Mouse (Mus musculus) lung, postnatal 0 days (tissue): ENCODE results near the gene Pdgfa. TPM values are rescaled to one million over a fixed set of nuclear protein-coding genes. Genes with fewer than 3 reads are reported as not detected.
A peak's percentile ranks its signal among the peaks of the same experiment; 100 is the strongest.

Source experiments
- ATAC-seq: fragments of 200-750 bp; cut with Nextera tagmentation; 2 replicates; pipeline ENCODE4 v1.8.0; 2017; ENCODE audit warnings: moderate library complexity
- DNase-seq: peaks from one replicate; pipeline ENCODE4 v3.0.0-alpha.2; 2016; ENCODE audit warnings: low spot score
- H3K27ac ChIP-seq: fragments of 300-500 bp; sonication (generic); 2 replicates; pipeline ENCODE4 v1.5.1; 2014; ENCODE audit warnings: antibody characterized with exemption, mild to moderate bottlenecking, low read length, mixed read lengths
- H3K27me3 ChIP-seq: fragments of 300-500 bp; sonication (generic); replicated peaks from 2 replicates; pipeline ENCODE4 v1.6.1; 2014; ENCODE audit warnings: low read length, mixed read lengths; ENCODE audit not compliant: insufficient read depth
- H3K36me3 ChIP-seq: fragments of 300-500 bp; sonication (generic); 2 replicates; pipeline ENCODE4 v1.6.1; 2014; ENCODE audit warnings: low read length, mixed read lengths; ENCODE audit not compliant: insufficient read depth
- H3K4me1 ChIP-seq: fragments of 300-500 bp; sonication (generic); 2 replicates; pipeline ENCODE4 v1.6.1; 2014; ENCODE audit warnings: antibody characterized with exemption, low read depth, low read length, mixed read lengths; ENCODE audit not compliant: insufficient read depth
- H3K4me2 ChIP-seq: fragments of 300-500 bp; sonication (generic); replicated peaks from 2 replicates; pipeline ENCODE4 v1.6.1; 2014; ENCODE audit warnings: low read depth, mild to moderate bottlenecking, low read length, moderate library complexity, mixed read lengths
- H3K4me3 ChIP-seq: fragments of 300-500 bp; sonication (generic); 2 replicates; pipeline ENCODE4 v1.5.1; 2014; ENCODE audit warnings: low read depth, low read length
- H3K9ac ChIP-seq: fragments of 300-500 bp; sonication (generic); replicated peaks from 2 replicates; pipeline ENCODE4 v1.6.1; 2014; ENCODE audit warnings: low read depth, mild to moderate bottlenecking
- H3K9me3 ChIP-seq: fragments of 300-500 bp; sonication (generic); 2 replicates; pipeline ENCODE4 v1.6.1; 2016; ENCODE audit warnings: low read length, mixed read lengths
- CTCF ChIP-seq: IDR thresholded peaks from 2 replicates; pipeline ENCODE4 v1.5.1; 2016; ENCODE audit warnings: antibody characterized with exemption, mild to moderate bottlenecking
- EP300 ChIP-seq: IDR thresholded peaks from 2 replicates; pipeline ENCODE4 v1.6.1; 2016; ENCODE audit warnings: antibody characterized with exemption, mild to moderate bottlenecking, control low read depth
- WGBS: fragments of 180-500 bp; shearing (Covaris S2); extraction: QIAGEN DNeasy Blood & Tissue Kit; methylation state at CpG from one replicate; pipeline ENCODE4 v1.1.7; 2014; 5-methylcytosine and 5-hydroxymethylcytosine counted together
- polyA plus RNA-seq: library from polyadenylated mRNA; unstranded; fragments of >200 nt; fragmentation: Nextera tagmentation; extraction: Ambion mirVana; gene quantifications from 2 replicates; pipeline ENCODE4 v1.2.1, GENCODE M21; 2015

The Pdgfa gene
- polyA plus RNA-seq, 1 experiment from 2014 or later, result 108 TPM

- peaks cover 18% of the 10 kb centered on the region for H3K4me1 ChIP-seq
- TF ChIP-seq CTCF (no peak), EP300 (peak; percentile 76)
- no peak overlapping the region for H3K9ac ChIP-seq
- ATAC-seq, result peak; percentile 91
- 15% methylated on average over 7 of the region's 7 CpGs for WGBS
- H3K4me2 ChIP-seq, result no peak overlapping the region
- no peaks in the 10 kb centered on the region for H3K36me3 ChIP-seq
- H3K27ac ChIP-seq, result peak overlapping the region; percentile 71; the same call in 1 of the 2 replicates
- H3K4me3 ChIP-seq, result no peak overlapping the region
- peak; percentile 88 for DNase-seq
- no peaks in the 10 kb centered on the region for H3K9me3 ChIP-seq
- no peaks in the 10 kb centered on the region for H3K27me3 ChIP-seq
Measured at GRCm38 (mm10) chr5:138970056-138970490, 27.1 kb downstream of the Pdgfa start.

DNA sequence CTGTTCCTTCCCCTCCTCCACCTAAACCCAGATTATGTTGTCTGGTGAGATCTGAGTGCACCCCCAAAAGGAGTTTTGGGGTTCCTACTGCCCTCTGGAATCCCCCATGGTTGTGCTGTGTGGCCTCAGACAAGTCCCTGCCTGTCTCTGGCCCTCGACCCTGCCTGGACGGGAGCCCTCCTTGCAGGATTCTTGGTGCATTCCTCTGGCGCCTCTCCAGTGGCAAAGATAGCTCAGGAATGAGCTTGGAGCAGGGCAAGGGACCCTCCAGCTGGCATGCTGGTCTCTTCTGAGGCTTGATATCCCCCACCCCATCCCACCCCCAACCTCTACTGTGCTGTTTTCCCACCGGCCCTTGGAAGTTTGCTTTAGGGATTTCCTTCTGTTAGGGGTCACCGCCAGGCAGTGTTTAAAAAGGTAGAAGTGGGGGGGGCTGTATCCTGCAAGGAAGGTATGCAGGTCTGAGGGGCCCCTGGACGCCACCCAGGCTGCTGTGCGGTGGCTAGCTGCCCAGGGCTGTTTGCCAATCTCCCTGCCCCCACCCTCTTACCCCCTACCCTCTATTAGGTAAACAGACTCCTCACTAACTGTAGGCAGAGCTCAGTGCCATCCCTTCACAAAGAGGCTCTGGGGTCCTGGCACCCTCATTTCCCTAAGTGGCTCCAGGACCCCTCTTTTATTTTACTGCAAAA lies 31.0 kb downstream of the Pdgfa start:
- Histone ChIP-seq H3K27me3 (no peaks in the 10 kb centered on the region), H3K36me3 (no peaks in the 10 kb centered on the region), H3K4me1 (peaks cover 16% of the 10 kb centered on the region), H3K4me2 (no peak overlapping the region), H3K9ac (no peak overlapping the region), H3K27ac (no peak overlapping the region), H3K9me3 (no peaks in the 10 kb centered on the region), H3K4me3 (no peak overlapping the region)
- DNase-seq (no peak), ATAC-seq (peak; percentile 21; the same call in 1 of the 2 replicates)
- TF ChIP-seq EP300 (no peak), CTCF (no peak)
- WGBS, result 23% methylated on average over 7 of the region's 7 CpGs

DNA sequence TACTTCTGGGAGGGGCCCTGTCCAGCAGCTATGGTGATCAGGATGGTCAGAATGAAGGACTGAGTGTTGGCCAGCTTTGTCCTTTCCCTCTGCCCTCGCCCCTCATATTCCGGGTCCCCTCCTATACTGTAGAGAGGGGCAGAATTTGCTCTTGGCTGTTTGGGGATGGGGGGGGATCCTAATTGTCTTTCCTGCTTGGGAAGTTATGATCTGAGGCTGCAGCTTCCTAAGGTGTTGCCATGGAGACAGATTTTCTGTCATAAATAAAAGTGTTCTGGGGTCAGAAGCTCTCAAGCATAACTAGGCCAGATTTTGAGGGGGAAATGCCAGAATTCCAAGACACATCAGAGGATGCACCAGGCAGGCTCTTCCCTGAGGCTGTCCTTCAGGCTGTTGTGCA lies 31.6 kb downstream of the Pdgfa start:
- H3K9ac ChIP-seq, result no peak overlapping the region

GRCm38 (mm10) chr5:138956427-138956833 lies 40.7 kb downstream of the Pdgfa start:
- 17% methylated on average over 10 of the region's 10 CpGs for WGBS
- no peak for TF ChIP-seq CTCF
- TF ChIP-seq EP300, result no peak
- DNase-seq, result peak; percentile 59

More for the DNA sequence above, 31.6 kb downstream of the Pdgfa start:
- no peak for ATAC-seq
- Histone ChIP-seq H3K9me3 (no peaks in the 10 kb centered on the region), H3K4me3 (no peak overlapping the region), H3K36me3 (no peaks in the 10 kb centered on the region), H3K27ac (no peak overlapping the region), H3K4me2 (no peak overlapping the region), H3K27me3 (no peaks in the 10 kb centered on the region), H3K4me1 (peaks cover 13% of the 10 kb centered on the region)
- TF ChIP-seq EP300 (no peak), CTCF (no peak)
- no peak for DNase-seq
- WGBS, result 69% methylated on average over 2 of the region's 2 CpGs

DNA sequence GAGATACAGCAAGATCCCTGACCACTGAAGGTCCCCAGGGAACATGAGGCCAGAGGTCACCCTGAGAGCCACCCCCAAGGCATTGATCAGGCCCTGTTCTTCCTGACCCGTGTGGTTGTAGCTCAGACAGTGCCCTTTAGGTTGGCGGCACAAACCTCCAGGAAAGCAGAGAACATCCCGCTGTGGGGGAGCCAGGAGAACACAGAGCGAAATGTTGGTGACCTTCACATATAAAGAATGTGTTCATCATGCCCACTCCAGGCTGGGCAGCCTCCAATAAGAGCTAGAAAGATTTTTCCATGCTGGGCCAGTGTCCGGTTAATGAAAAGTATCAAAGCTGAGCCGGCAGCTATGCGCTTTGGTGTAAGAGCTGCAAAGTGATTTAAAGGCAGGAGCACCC lies 43.2 kb downstream of the Pdgfa start:
- Histone ChIP-seq H3K27ac (no peak overlapping the region), H3K9me3 (no peaks in the 10 kb centered on the region), H3K4me1 (peaks cover 6% of the 10 kb centered on the region; the same call in 1 of the 2 replicates), H3K36me3 (no peaks in the 10 kb centered on the region), H3K27me3 (no peaks in the 10 kb centered on the region), H3K4me2 (no peak overlapping the region), H3K4me3 (no peak overlapping the region), H3K9ac (no peak overlapping the region)
- 89% methylated on average over 7 of the region's 7 CpGs for WGBS
- no peak for TF ChIP-seq CTCF
- ATAC-seq (no peak), DNase-seq (no peak)

More at GRCm38 (mm10) chr5:138956427-138956833, 40.7 kb downstream of the Pdgfa start:
- Histone ChIP-seq H3K27ac (no peak overlapping the region), H3K4me1 (0 out of 2 replicates have a peak, but pooled peaks cover 4% of the 10 kb centered on the region), H3K9ac (no peak overlapping the region), H3K27me3 (no peaks in the 10 kb centered on the region), H3K9me3 (no peaks in the 10 kb centered on the region), H3K36me3 (no peaks in the 10 kb centered on the region), H3K4me2 (no peak overlapping the region), H3K4me3 (no peak overlapping the region)
- peak; percentile 63 for ATAC-seq

DNA sequence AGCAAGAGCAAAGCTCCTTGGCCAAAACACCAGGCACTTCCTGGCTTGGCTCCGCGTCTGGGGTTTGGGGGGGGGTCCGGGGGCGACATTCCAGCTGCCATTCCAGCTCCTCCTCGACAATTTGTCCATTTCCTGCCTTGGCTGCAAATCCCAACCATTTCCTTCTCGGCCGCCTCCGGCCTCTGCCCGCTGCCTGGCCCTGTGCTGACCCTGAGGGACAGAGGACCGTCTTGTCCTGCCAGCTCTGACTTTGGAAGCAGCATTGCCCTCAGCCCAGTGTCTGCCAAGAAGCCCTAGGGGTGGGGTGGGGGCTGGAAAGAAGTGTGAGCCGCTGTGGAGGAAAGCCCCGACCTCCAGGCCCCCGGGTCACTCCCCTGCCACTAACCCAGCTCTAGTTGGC lies 44.2 kb downstream of the Pdgfa start:
- TF ChIP-seq EP300 (no peak), CTCF (no peak)
- no peaks in the 10 kb centered on the region for H3K36me3 ChIP-seq

More for the DNA sequence above, 44.2 kb downstream of the Pdgfa start:
- H3K4me3 ChIP-seq, result no peak overlapping the region
- H3K4me1 ChIP-seq, result peaks cover 16% of the 10 kb centered on the region
- DNase-seq (peak; percentile 51), ATAC-seq (peak; percentile 44)
- H3K9me3 ChIP-seq, result no peaks in the 10 kb centered on the region
- 34% methylated on average over 13 of the region's 13 CpGs for WGBS
- H3K27ac ChIP-seq, result no peak overlapping the region
- no peak overlapping the region for H3K4me2 ChIP-seq
- no peak overlapping the region for H3K9ac ChIP-seq
- no peaks in the 10 kb centered on the region for H3K27me3 ChIP-seq
